Mouse (Mus musculus) B cell, adult 2 months (primary cell): ENCODE results near the gene Rhox13.

Experiments
- DNase-seq, 2 experiments: peaks; one replicate each; pipeline ENCODE4 v3.0.0; 2022

Rhox13 gene

DNA sequence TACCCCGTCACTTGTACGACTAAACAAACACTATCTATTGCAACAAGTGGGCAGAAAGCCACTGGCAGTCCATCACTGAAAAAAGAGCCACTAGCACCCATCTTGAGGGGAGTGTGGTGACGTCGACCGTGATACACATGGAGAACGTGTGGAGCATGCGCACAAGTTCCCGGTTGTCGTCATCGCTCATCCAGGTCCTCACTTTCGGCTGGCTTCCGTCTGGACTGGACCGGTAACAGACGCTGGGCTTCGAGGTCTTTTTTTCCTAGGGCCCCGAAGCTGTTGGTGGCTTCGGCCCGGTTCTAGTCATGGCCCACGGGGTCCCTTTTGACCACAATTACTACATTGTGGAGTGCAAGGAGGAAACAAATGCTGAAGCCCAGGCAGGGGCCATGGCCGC lies at the start of gene Rhox13:
Gene Rhox13, plus strand, starts transcription at position 238 of the 400 bp plus-strand sequence.
- DNase-seq: no peak

DNA sequence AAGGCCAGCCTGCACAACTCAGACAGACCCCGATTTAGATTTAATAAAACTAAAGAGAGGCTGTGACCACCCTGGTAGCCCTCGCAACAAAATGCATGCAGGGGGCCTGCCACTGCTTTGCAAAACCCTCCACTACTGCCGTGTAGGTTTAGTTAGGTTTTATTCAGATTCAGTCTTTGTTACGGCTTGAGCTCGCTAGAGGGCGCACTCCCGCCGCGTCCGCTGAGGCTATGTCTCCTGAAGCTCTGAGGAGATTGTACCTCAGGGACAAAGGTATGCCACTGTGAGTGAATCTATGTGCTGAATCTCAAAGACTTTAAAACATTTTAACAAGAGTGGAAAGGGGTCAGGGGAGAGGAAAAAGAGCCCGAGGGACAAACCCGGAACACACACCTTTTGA lies 36.8 kb upstream of the Rhox13 start:
- DNase-seq: peak; percentile 60 to 62

DNA sequence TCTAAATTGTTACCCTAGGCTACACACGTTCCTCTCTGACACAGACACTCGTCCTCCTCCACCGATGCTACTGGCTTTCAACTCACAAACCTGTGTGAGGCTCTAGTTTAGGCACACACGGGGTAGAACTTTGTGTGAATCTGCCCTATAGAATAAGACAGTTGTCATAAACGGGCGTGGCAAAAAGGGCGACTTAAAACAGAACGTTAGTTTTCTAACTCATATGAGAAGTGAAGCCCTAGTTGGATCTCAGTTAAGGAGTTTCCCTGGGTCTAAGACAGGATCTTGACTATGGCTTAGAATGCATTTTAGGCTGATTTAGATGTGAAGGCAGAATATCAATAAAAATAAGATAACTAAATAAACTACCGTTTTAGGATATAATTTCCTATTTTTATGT lies 36.0 kb upstream of the Rhox13 start, which contains the start of gene Rhox11:
Gene Rhox11, minus strand, starts transcription at position 101 of the 400 bp plus-strand sequence.
- DNase-seq: no peak

DNA sequence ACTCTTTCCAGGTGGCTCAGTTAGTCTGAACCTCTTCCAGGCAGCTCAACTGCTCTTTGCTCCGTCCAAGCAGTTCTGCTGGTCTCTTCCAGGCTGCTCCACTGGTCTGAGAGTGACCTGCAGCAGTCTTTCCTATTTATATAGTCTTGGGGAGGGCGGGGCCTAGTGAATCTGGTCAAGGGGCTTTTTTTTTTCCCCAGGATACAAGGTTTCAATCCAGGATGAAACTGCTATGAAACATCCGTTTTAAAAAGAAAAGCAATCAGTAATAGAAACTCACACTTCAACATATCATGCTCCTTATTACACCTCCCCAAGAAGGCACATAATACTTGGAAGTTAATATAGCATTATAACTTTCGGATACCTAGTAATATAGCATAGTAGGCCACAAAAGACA lies 10.2 kb upstream of the Rhox13 start, which contains the start of gene Rhox12:
Gene Rhox12, minus strand, starts transcription at position 101 of the 400 bp plus-strand sequence.
- DNase-seq: no peak

DNA sequence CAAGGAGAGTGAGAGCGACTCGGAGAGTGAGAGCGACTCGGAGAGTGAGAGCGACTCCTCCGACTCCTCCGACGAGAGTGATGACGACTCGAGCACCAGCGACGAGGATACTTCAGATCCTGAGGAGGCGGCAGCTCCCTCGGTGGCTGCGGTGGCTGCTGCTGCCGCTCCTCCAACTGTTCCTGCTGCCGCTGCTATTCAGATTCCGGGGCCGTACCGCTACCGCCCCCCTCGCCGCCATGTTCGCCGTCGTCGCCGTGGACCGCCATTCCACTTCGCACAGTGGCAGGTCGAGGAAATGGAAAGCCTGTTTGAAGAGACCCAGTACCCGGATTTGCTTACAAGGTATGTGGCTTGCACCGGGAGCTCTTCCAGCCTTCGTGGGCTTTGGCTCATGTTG lies 459 bp downstream of the Rhox13 start:
- no peak for DNase-seq

DNA sequence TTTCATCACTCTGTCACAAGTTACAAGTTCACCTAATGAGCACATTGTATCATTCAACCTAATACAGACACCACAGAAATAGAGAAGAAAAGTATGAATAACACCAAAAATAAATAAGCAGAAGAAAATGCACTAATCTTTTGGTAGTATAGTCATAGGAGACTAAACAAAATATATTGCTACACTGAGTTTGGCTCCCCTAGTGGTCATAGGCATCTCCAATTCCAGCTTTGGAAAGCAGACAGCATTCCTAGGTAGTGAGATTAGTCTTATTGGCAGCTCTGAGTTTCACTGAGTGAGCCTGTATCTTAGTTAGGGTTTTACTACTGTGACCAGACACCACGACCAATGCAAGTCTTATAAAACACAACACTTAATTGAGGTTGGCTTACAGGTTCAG lies 38.1 kb downstream of the Rhox13 start:
- no peak for DNase-seq

GRCm38 (mm10) chrX:38165315-38165714 lies 44.3 kb downstream of the Rhox13 start:
- DNase-seq: no peak

- no peak for DNase-seq
Observed at GRCm38 (mm10) chrX:38166064-38166463, 45.0 kb downstream of the Rhox13 start.

GRCm38 (mm10) chrX:38166592-38166991 lies 45.6 kb downstream of the Rhox13 start:
- no peak for DNase-seq
